Mouse (Mus musculus): ENCODE data around the gene Rest.

- no peak for TF ChIP-seq CTCF (conservative IDR thresholded peaks at IDR 0.05; ENCODE audit: low read length)
- no peak for TF ChIP-seq POU5F1 (IDR thresholded peaks at IDR 0.05; ENCODE audit: borderline replicate concordance, low read length)
- no peak for TF ChIP-seq NANOG (IDR thresholded peaks at IDR 0.05; ENCODE audit: borderline replicate concordance, low read length)
Observed at GRCm38 (mm10) chr5:77245787-77246671, 19.3 kb upstream of the Rest start.
